Mouse (Mus musculus) hindbrain, postnatal 0 days (tissue): ENCODE data around the gene Gm10959. TPM values are rescaled to one million over a fixed set of nuclear protein-coding genes. Genes with fewer than 3 reads are reported as not detected.

Experiments
- ATAC-seq: fragments of 200-750 bp; cut with Nextera tagmentation; 2 replicates; pipeline ENCODE4 v1.8.0; 2017; ENCODE audit warnings: mild to moderate bottlenecking, moderate TSS enrichment, moderate library complexity
- DNase-seq: peaks from one replicate; pipeline ENCODE4 v3.0.0-alpha.2; 2015; ENCODE audit warnings: low spot score
- H3K27ac ChIP-seq: fragments of 300-500 bp; sonication (generic); 2 replicates; pipeline ENCODE4 v1.5.1; 2014; ENCODE audit warnings: mild to moderate bottlenecking
- H3K27me3 ChIP-seq: fragments of 300-500 bp; sonication (generic); 2 replicates; pipeline ENCODE4 v1.6.1; 2014; ENCODE audit warnings: low read length, mixed read lengths; ENCODE audit not compliant: insufficient read depth
- H3K36me3 ChIP-seq: fragments of 300-500 bp; sonication (generic); 2 replicates; pipeline ENCODE4 v1.6.1; 2014; ENCODE audit warnings: low read length, mixed read lengths; ENCODE audit not compliant: insufficient read depth
- H3K4me1 ChIP-seq: fragments of 300-500 bp; sonication (generic); 2 replicates; pipeline ENCODE4 v1.6.1; 2014; ENCODE audit warnings: antibody characterized with exemption, low read length, mixed read lengths; ENCODE audit not compliant: insufficient read depth
- H3K4me2 ChIP-seq: fragments of 300-500 bp; sonication (generic); 2 replicates; pipeline ENCODE4 v1.6.1; 2014; ENCODE audit warnings: low read depth, mild to moderate bottlenecking, low read length, moderate library complexity, mixed read lengths
- H3K4me3 ChIP-seq: fragments of 300-500 bp; sonication (generic); 2 replicates; pipeline ENCODE4 v1.5.1; 2014; ENCODE audit warnings: low read length
- H3K9ac ChIP-seq: fragments of 300-500 bp; sonication (generic); replicated peaks from 2 replicates; pipeline ENCODE4 v1.6.1; 2014; ENCODE audit warnings: mild to moderate bottlenecking, low read length, moderate library complexity, mixed read lengths
- H3K9me3 ChIP-seq: fragments of 300-500 bp; sonication (generic); 2 replicates; pipeline ENCODE4 v1.6.1; 2016; ENCODE audit warnings: low read length, mixed read lengths
- CTCF ChIP-seq: IDR thresholded peaks from 2 replicates; pipeline ENCODE4 v1.5.1; 2016; ENCODE audit warnings: antibody characterized with exemption, control low read depth, low read depth
- WGBS: fragments of 180-500 bp; shearing (Covaris S2); extraction: QIAGEN DNeasy Blood & Tissue Kit; methylation state at CpG from one replicate; pipeline ENCODE4 v1.1.7; 2014; 5-methylcytosine and 5-hydroxymethylcytosine counted together
- polyA plus RNA-seq: library from polyadenylated mRNA; unstranded; fragments of >200 nt; fragmentation: Nextera tagmentation; extraction: Ambion mirVana; gene quantifications from 2 replicates; pipeline ENCODE4 v1.2.1, GENCODE M21; 2015
- total RNA-seq: library from RNA; depleted of rRNA; stranded (reverse); fragments of >200 nt; gene quantifications from 2 replicates; pipeline ENCODE4 v1.2.3, GENCODE M21; 2014

The Gm10959 gene
- total and polyA plus RNA-seq, 2 experiments from 2014 or later, result not detected

GRCm38 (mm10) chr3:122932466-122932865, 13.3 kb upstream of the Gm10959 start:
- Histone ChIP-seq H3K36me3 (peaks cover 12% of the 10 kb centered on the region; the same call in 1 of the 2 replicates), H3K27ac (no peak overlapping the region), H3K27me3 (no peaks in the 10 kb centered on the region), H3K4me3 (no peak overlapping the region), H3K4me2 (no peak overlapping the region), H3K9me3 (no peaks in the 10 kb centered on the region), H3K4me1 (no peaks in the 10 kb centered on the region), H3K9ac (no peak overlapping the region)
- DNase-seq (no peak), ATAC-seq (no peak)
- TF ChIP-seq CTCF, result no peak
- 91% methylated on average over 1 of the region's 1 CpGs for WGBS

- Histone ChIP-seq H3K4me3 (no peak overlapping the region), H3K27ac (no peak overlapping the region), H3K4me2 (no peak overlapping the region), H3K9me3 (no peaks in the 10 kb centered on the region), H3K9ac (no peak overlapping the region), H3K36me3 (peaks cover 9% of the 10 kb centered on the region; the same call in 1 of the 2 replicates), H3K27me3 (no peaks in the 10 kb centered on the region), H3K4me1 (no peaks in the 10 kb centered on the region)
- WGBS, result 87% methylated on average over 6 of the region's 6 CpGs
- no peak for TF ChIP-seq CTCF
- ATAC-seq (no peak), DNase-seq (no peak)
Observed at GRCm38 (mm10) chr3:122929723-122930122, 10.6 kb upstream of the Gm10959 start.

- peak within 1 kb of the TSS; percentile 53 for H3K9ac ChIP-seq
- H3K4me3 ChIP-seq, result peak within 1 kb of the TSS; percentile 48
- H3K4me1 ChIP-seq, result no peaks in the 10 kb centered on the region
- H3K9me3 ChIP-seq, result no peaks in the 10 kb centered on the region
- under 1% methylated on average over 63 of the region's 68 CpGs for WGBS
- peak; percentile 97 for DNase-seq
- H3K27me3 ChIP-seq, result no peaks in the 10 kb centered on the region
- ATAC-seq, result peak; percentile 99
- no peaks in the 10 kb centered on the region for H3K36me3 ChIP-seq
- TF ChIP-seq CTCF, result peak; percentile 62
- H3K27ac ChIP-seq, result peak within 1 kb of the TSS; percentile 81
- peak within 1 kb of the TSS; percentile 62 for H3K4me2 ChIP-seq
Observed at GRCm38 (mm10) chr3:122924009-122924914, 5.1 kb upstream of the Gm10959 start, which contains the start of gene 1810037I17Rik. Gene 1810037I17Rik, plus strand, starts transcription at chr3:122924203.

- Histone ChIP-seq H3K27me3 (no peaks in the 10 kb centered on the region), H3K36me3 (no peaks in the 10 kb centered on the region), H3K4me1 (no peaks in the 10 kb centered on the region), H3K4me3 (no peak overlapping the region), H3K9ac (no peak overlapping the region), H3K4me2 (peak overlapping the region; percentile 62; the same call in 1 of the 2 replicates), H3K27ac (no peak overlapping the region), H3K9me3 (no peaks in the 10 kb centered on the region)
- no peak for DNase-seq
- ATAC-seq, result no peak
- 75% methylated on average over 7 of the region's 7 CpGs for WGBS
- no peak for TF ChIP-seq CTCF
Observed at GRCm38 (mm10) chr3:122923147-122923546, 4.0 kb upstream of the Gm10959 start.

GRCm38 (mm10) chr3:122921676-122922527, 2.7 kb upstream of the Gm10959 start:
- Histone ChIP-seq H3K4me2 (no peak overlapping the region), H3K36me3 (no peaks in the 10 kb centered on the region), H3K27ac (no peak overlapping the region), H3K9me3 (no peaks in the 10 kb centered on the region), H3K9ac (no peak overlapping the region), H3K4me3 (no peak overlapping the region), H3K4me1 (no peaks in the 10 kb centered on the region), H3K27me3 (no peaks in the 10 kb centered on the region)
- no peak for TF ChIP-seq CTCF
- ATAC-seq, result no peak
- no peak for DNase-seq
- WGBS, result 85% methylated on average over 8 of the region's 8 CpGs

GRCm38 (mm10) chr3:122920572-122921435, 1.6 kb upstream of the Gm10959 start:
- no peak overlapping the region for H3K4me2 ChIP-seq
- no peak overlapping the region for H3K27ac ChIP-seq
- no peak overlapping the region for H3K9ac ChIP-seq
- no peaks in the 10 kb centered on the region for H3K9me3 ChIP-seq
- no peak for TF ChIP-seq CTCF
- 63% methylated on average over 8 of the region's 8 CpGs for WGBS
- H3K4me1 ChIP-seq, result no peaks in the 10 kb centered on the region
- H3K27me3 ChIP-seq, result no peaks in the 10 kb centered on the region
- ATAC-seq (no peak), DNase-seq (no peak)
- H3K4me3 ChIP-seq, result no peak overlapping the region
- H3K36me3 ChIP-seq, result no peaks in the 10 kb centered on the region
